Mouse (Mus musculus): ENCODE results near the gene Unc13b. TPM values are rescaled to one million over a fixed set of nuclear protein-coding genes. Genes with fewer than 3 reads are reported as not detected.
A peak's percentile ranks its signal among the peaks of the same experiment; 100 is the strongest.

Unc13b gene
- polyA plus RNA-seq, 1 experiment from 2014 or later: 3.0 TPM

- H3K4me2 ChIP-seq (replicated peaks; ENCODE audit: low read depth, low read length): no peak overlapping the region
- H3K4me1 ChIP-seq (ENCODE audit: insufficient read depth, low read depth, low read length): no peaks in the 10 kb centered on the region
- H3K9me3 ChIP-seq (ENCODE audit: low read length): no peaks in the 10 kb centered on the region
- H3K9ac ChIP-seq (replicated peaks; ENCODE audit: low read depth): no peak overlapping the region
- no peak overlapping the region for H3K27ac ChIP-seq (ENCODE audit: low read length)
- H3K36me3 ChIP-seq (ENCODE audit: insufficient read depth, low read length): no peaks in the 10 kb centered on the region
- no peak overlapping the region for H3K4me3 ChIP-seq (ENCODE audit: low read depth, low read length)
- no peak for ATAC-seq
- DNase-seq (ENCODE audit: low spot score): no peak
- TF ChIP-seq CTCF (IDR thresholded peaks at IDR 0.05) (no peak), EP300 (IDR thresholded peaks at IDR 0.05) (no peak)
- H3K27me3 ChIP-seq (replicated peaks; ENCODE audit: insufficient read depth, low read length): no peaks in the 10 kb centered on the region
- WGBS: 86% methylated on average over 4 of the region's 4 CpGs
Measured at GRCm38 (mm10) chr4:43245776-43246175, 187.0 kb downstream of the Unc13b start.

DNA sequence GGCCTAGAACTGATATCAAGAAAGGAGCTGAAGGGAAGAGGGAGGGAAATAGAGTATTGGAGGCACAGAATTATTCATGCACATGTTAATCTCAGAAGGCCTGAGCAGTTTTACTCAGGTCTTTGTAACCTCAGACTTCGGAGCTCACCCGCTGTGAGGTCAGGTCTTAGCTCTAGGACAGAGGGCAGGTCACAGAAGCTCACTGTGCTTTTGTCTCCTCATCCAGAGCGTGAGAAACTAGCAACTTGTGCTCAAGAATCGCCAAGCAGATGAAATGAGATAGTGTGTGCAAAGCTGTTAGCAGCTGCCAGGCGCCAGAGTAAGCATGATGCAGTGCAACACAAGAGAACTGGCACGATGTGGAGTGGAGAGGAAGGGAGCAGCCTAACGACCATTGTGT, 189.3 kb downstream of the Unc13b start:
- no peak overlapping the region for H3K4me3 ChIP-seq (ENCODE audit: low read depth, low read length)
- no peak for DNase-seq (ENCODE audit: low spot score)

GRCm38 (mm10) chr4:43248909-43249308, 190.2 kb downstream of the Unc13b start:
- H3K9me3 ChIP-seq (ENCODE audit: low read length): no peaks in the 10 kb centered on the region
- DNase-seq (ENCODE audit: low spot score) (no peak), ATAC-seq (no peak)
- TF ChIP-seq EP300 (IDR thresholded peaks at IDR 0.05) (no peak), CTCF (IDR thresholded peaks at IDR 0.05) (no peak)
- H3K9ac ChIP-seq (replicated peaks; ENCODE audit: low read depth): no peak overlapping the region
- H3K4me2 ChIP-seq (replicated peaks; ENCODE audit: low read depth, low read length): no peak overlapping the region
- no peaks in the 10 kb centered on the region for H3K27me3 ChIP-seq (replicated peaks; ENCODE audit: insufficient read depth, low read length)
- WGBS: 72% methylated on average over 2 of the region's 2 CpGs
- H3K27ac ChIP-seq (ENCODE audit: low read length): no peak overlapping the region
- no peak overlapping the region for H3K4me3 ChIP-seq (ENCODE audit: low read depth, low read length)
- no peaks in the 10 kb centered on the region for H3K4me1 ChIP-seq (ENCODE audit: insufficient read depth, low read depth, low read length)
- no peaks in the 10 kb centered on the region for H3K36me3 ChIP-seq (ENCODE audit: insufficient read depth, low read length)

More for the DNA sequence above, 189.3 kb downstream of the Unc13b start:
- Histone ChIP-seq H3K9ac (replicated peaks; ENCODE audit: low read depth) (no peak overlapping the region), H3K9me3 (ENCODE audit: low read length) (no peaks in the 10 kb centered on the region), H3K4me1 (ENCODE audit: insufficient read depth, low read depth, low read length) (no peaks in the 10 kb centered on the region), H3K36me3 (ENCODE audit: insufficient read depth, low read length) (no peaks in the 10 kb centered on the region), H3K27ac (ENCODE audit: low read length) (no peak overlapping the region), H3K4me2 (replicated peaks; ENCODE audit: low read depth, low read length) (no peak overlapping the region), H3K27me3 (replicated peaks; ENCODE audit: insufficient read depth, low read length) (no peaks in the 10 kb centered on the region)
- ATAC-seq: no peak
- TF ChIP-seq EP300 (IDR thresholded peaks at IDR 0.05): no peak
- no peak for TF ChIP-seq CTCF (IDR thresholded peaks at IDR 0.05)
- WGBS: 73% methylated on average over 7 of the region's 7 CpGs

DNA sequence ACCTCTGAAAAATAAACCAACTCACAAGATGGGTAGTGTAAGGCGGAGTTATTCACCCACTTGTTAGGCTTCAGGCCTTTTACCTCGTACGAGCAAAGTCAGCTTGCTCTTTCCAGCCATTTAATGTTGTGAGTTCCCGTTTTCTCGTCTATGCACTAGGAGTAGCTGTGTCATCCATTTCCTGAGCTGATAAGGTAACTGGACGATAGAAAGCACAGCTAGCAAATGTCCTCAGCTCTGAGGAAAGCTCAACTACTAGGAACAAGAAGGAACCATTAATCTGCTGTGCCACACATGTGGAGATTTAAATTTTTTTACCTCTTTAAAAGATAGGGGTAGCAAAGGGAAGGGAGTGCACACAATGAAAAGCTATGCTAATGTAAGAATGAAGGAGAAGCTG, 192.5 kb downstream of the Unc13b start:
- Histone ChIP-seq H3K4me3 (ENCODE audit: low read depth, low read length) (no peak overlapping the region), H3K27ac (ENCODE audit: low read length) (no peak overlapping the region), H3K4me2 (replicated peaks; ENCODE audit: low read depth, low read length) (no peak overlapping the region), H3K9ac (replicated peaks; ENCODE audit: low read depth) (no peak overlapping the region), H3K9me3 (ENCODE audit: low read length) (no peaks in the 10 kb centered on the region), H3K4me1 (ENCODE audit: insufficient read depth, low read depth, low read length) (no peaks in the 10 kb centered on the region), H3K36me3 (ENCODE audit: insufficient read depth, low read length) (no peaks in the 10 kb centered on the region), H3K27me3 (replicated peaks; ENCODE audit: insufficient read depth, low read length) (no peaks in the 10 kb centered on the region)
- no peak for TF ChIP-seq EP300 (IDR thresholded peaks at IDR 0.05)
- no peak for TF ChIP-seq CTCF (IDR thresholded peaks at IDR 0.05)
- no peak for ATAC-seq
- no peak for DNase-seq (ENCODE audit: low spot score)
- 62% methylated on average over 6 of the region's 6 CpGs for WGBS

- Histone ChIP-seq H3K9me3 (ENCODE audit: low read length) (no peaks in the 10 kb centered on the region), H3K9ac (replicated peaks; ENCODE audit: low read depth) (no peak overlapping the region), H3K27ac (ENCODE audit: low read length) (no peak overlapping the region), H3K4me2 (replicated peaks; ENCODE audit: low read depth, low read length) (no peak overlapping the region), H3K4me3 (ENCODE audit: low read depth, low read length) (no peak overlapping the region), H3K4me1 (ENCODE audit: insufficient read depth, low read depth, low read length) (no peaks in the 10 kb centered on the region), H3K36me3 (ENCODE audit: insufficient read depth, low read length) (no peaks in the 10 kb centered on the region), H3K27me3 (replicated peaks; ENCODE audit: insufficient read depth, low read length) (no peaks in the 10 kb centered on the region)
- DNase-seq (ENCODE audit: low spot score): no peak
- WGBS: 96% methylated on average over 2 of the region's 2 CpGs
- TF ChIP-seq EP300 (IDR thresholded peaks at IDR 0.05) (no peak), CTCF (IDR thresholded peaks at IDR 0.05) (no peak)
- no peak for ATAC-seq
Measured at GRCm38 (mm10) chr4:43257040-43257439, 198.3 kb downstream of the Unc13b start.

- ATAC-seq (no peak), DNase-seq (ENCODE audit: low spot score) (no peak)
- Histone ChIP-seq H3K4me1 (ENCODE audit: insufficient read depth, low read depth, low read length) (no peaks in the 10 kb centered on the region), H3K4me2 (replicated peaks; ENCODE audit: low read depth, low read length) (no peak overlapping the region), H3K27ac (ENCODE audit: low read length) (no peak overlapping the region), H3K36me3 (ENCODE audit: insufficient read depth, low read length) (no peaks in the 10 kb centered on the region), H3K9ac (replicated peaks; ENCODE audit: low read depth) (no peak overlapping the region), H3K4me3 (ENCODE audit: low read depth, low read length) (no peak overlapping the region), H3K27me3 (replicated peaks; ENCODE audit: insufficient read depth, low read length) (no peaks in the 10 kb centered on the region), H3K9me3 (ENCODE audit: low read length) (no peaks in the 10 kb centered on the region)
- TF ChIP-seq CTCF (IDR thresholded peaks at IDR 0.05) (no peak), EP300 (IDR thresholded peaks at IDR 0.05) (no peak)
- 81% methylated on average over 4 of the region's 4 CpGs for WGBS
Measured at GRCm38 (mm10) chr4:43258556-43258955, 199.8 kb downstream of the Unc13b start.

DNA sequence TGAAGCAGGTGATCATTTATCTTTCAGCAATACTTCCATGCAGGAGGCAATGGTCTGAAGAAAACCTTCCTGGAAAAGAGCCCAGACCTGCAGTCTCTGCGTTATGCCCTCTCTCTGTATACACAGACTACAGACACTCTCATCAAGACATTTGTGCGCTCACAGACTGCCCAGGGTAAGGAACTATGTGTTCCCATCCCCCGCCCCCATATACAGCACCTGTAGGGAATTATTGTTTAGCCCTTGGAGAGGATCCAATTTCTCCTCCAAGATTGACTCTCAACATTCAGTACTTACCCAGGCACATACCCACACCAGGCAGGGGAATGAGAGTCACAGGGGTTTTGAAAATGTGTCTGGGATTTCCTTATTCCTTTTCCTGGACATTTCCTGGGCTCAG, 200.7 kb downstream of the Unc13b start:
- DNase-seq (ENCODE audit: low spot score): peak; percentile 11
- H3K4me1 ChIP-seq (ENCODE audit: insufficient read depth, low read depth, low read length): no peaks in the 10 kb centered on the region
- H3K4me2 ChIP-seq (replicated peaks; ENCODE audit: low read depth, low read length): no peak overlapping the region
- no peaks in the 10 kb centered on the region for H3K36me3 ChIP-seq (ENCODE audit: insufficient read depth, low read length)
- no peak for ATAC-seq
- TF ChIP-seq EP300 (IDR thresholded peaks at IDR 0.05) (no peak), CTCF (IDR thresholded peaks at IDR 0.05) (no peak)
- no peak overlapping the region for H3K4me3 ChIP-seq (ENCODE audit: low read depth, low read length)
- no peak overlapping the region for H3K9ac ChIP-seq (replicated peaks; ENCODE audit: low read depth)
- WGBS: 41% methylated on average over 3 of the region's 3 CpGs
- H3K27ac ChIP-seq (ENCODE audit: low read length): no peak overlapping the region
- no peaks in the 10 kb centered on the region for H3K27me3 ChIP-seq (replicated peaks; ENCODE audit: insufficient read depth, low read length)
- H3K9me3 ChIP-seq (ENCODE audit: low read length): no peaks in the 10 kb centered on the region

Data from lung, postnatal 0 days (tissue).